Mouse (Mus musculus) erythroblast, embryonic 14.5 days (primary cell): ENCODE results near the gene Fam117a. TPM values are rescaled to one million over a fixed set of nuclear protein-coding genes. Genes with fewer than 3 reads are reported as not detected.
A peak's percentile ranks its signal among the peaks of the same experiment; 100 is the strongest.
"Not testable (repeated sequence)": the region's sequence is repeated elsewhere in the genome, so short reads cannot be mapped to it uniquely, and the experiment has no call there.

Experiments
- H3K27me3 ChIP-seq: 2 replicates; pipeline ENCODE4 v1.6.1; 2012; ENCODE audit warnings: inconsistent platforms; ENCODE audit not compliant: control insufficient read depth
- H3K36me3 ChIP-seq: 2 replicates; pipeline ENCODE4 v1.6.1; 2012; ENCODE audit warnings: mild to moderate bottlenecking, inconsistent platforms; ENCODE audit not compliant: control insufficient read depth
- H3K4me1 ChIP-seq: 2 replicates; pipeline ENCODE4 v1.6.1; 2012; ENCODE audit warnings: inconsistent platforms; ENCODE audit not compliant: control insufficient read depth
- H3K4me3 ChIP-seq: replicated peaks from 2 replicates; pipeline ENCODE3; 2012; ENCODE audit warnings: moderate library complexity, mild to moderate bottlenecking, inconsistent platforms
- H3K9me3 ChIP-seq: 2 replicates; pipeline ENCODE4 v1.6.1; 2012; ENCODE audit warnings: low read length, inconsistent platforms, mixed read lengths; ENCODE audit not compliant: control insufficient read depth
- GATA1 ChIP-seq: IDR thresholded peaks from 2 replicates; pipeline ENCODE4 v1.6.1; 2012; ENCODE audit warnings: low read length, inconsistent platforms, mixed read lengths
- TAL1 ChIP-seq: IDR thresholded peaks from 3 replicates; pipeline ENCODE4 v1.6.1; 2012; ENCODE audit warnings: low read length, inconsistent platforms, mixed read lengths
- polyA plus RNA-seq: library from polyadenylated mRNA; stranded (reverse); fragments of >175 nt; gene quantifications from 2 replicates; pipeline ENCODE4 v1.2.3, GENCODE M21; 2012

Fam117a gene
- polyA plus RNA-seq, 1 experiment, result 184 TPM

DNA sequence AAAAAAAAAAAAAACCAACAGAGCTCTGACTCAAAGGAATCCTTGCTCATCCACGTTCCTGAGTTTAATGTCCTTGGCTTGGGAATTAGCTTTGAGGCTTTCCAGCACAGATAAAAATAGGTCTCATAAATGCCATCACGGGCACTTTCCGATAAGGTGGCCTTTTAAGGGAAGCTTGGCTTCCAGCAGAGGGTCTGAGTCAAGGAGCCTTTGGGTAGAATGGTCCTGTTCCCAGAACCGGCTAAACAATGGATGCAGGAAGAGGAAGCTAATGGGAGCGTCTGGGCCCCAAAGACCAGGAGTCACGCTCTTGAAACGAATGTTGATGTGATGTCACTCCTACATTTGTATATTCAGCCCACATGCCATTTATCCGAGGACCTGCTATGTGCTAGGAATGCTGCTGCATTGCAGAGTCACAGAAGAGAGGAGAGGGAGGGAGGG is 65.9 kb downstream of the Fam117a start:
- H3K36me3 ChIP-seq, result no peaks in the 10 kb centered on the region
- peaks cover 52% of the 10 kb centered on the region for H3K27me3 ChIP-seq
- H3K4me1 ChIP-seq, result no peaks in the 10 kb centered on the region
- TF ChIP-seq GATA1 (no peak), TAL1 (no peak)
- H3K9me3 ChIP-seq, result no peaks in the 10 kb centered on the region
- no peak overlapping the region for H3K4me3 ChIP-seq

GRCm38 (mm10) chr11:95403382-95404340 is 66.8 kb downstream of the Fam117a start:
- H3K9me3 ChIP-seq, result no peaks in the 10 kb centered on the region

GRCm38 (mm10) chr11:95405771-95406170 is 69.0 kb downstream of the Fam117a start:
- Histone ChIP-seq H3K27me3 (peaks cover 31% of the 10 kb centered on the region), H3K4me3 (no peak overlapping the region), H3K36me3 (no peaks in the 10 kb centered on the region), H3K4me1 (no peaks in the 10 kb centered on the region), H3K9me3 (no peaks in the 10 kb centered on the region)
- TF ChIP-seq TAL1, result no peak
- TF ChIP-seq GATA1, result no peak

More at GRCm38 (mm10) chr11:95403382-95404340, 66.8 kb downstream of the Fam117a start:
- Histone ChIP-seq H3K4me1 (no peaks in the 10 kb centered on the region), H3K36me3 (no peaks in the 10 kb centered on the region), H3K27me3 (peaks cover 47% of the 10 kb centered on the region), H3K4me3 (no peak overlapping the region)
- TF ChIP-seq TAL1 (no peak), GATA1 (no peak)

DNA sequence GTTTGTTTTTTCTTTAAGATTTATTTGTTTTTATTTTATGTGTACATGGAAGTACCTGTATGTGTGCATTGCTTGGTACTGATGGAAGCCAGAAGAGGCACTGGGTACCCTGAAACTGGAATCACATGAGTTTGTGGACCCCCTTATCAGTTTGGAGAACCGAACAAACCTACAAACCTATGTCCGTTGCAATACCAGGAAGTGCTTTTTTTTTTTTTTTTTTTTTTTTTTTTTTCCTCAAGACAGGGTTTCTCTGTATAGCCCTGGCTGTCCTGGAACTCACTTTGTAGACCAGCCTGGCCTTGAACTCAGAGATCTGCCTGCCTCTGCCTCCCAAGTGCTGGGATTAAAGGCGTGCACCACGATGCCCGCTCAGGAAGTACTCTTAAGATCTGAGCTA is 69.6 kb downstream of the Fam117a start:
- H3K36me3 ChIP-seq, H3K4me3 ChIP-seq, H3K9me3 ChIP-seq, H3K4me1 ChIP-seq: not testable (repeated sequence)
- peaks cover 32% of the 10 kb centered on the region for H3K27me3 ChIP-seq

DNA sequence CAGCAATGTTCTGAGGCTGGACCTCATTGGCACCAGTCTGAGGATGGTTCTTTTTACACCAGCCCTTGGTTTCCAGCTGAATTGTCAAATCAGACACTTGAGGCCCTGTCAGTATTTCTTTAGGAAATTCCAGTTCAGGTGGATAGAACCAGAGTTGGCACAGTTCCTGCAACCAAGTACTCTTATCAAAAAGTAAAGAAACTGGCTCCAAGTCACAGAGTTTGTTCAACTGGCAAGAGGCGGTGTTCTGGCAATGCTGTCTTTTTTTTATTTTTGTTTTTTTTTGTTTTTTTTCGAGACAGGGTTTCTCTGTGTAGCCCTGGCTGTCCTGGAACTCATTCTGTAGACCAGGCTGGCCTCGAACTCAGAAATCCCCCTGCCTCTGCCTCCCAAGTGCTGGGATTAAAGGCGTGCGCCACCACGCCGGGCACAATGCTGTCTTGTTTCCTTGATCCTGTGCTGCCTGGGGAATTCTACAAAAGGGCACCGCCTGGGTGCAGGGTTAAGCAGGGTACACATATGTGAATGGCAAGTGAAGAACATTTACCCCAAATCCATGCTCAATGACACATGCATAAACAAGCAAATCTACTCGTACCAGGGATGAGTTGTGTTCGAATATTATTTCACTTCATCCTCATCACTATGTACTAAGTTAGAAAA is 72.8 kb downstream of the Fam117a start:
- Histone ChIP-seq H3K4me3 (no peak overlapping the region), H3K9me3 (peaks cover 3% of the 10 kb centered on the region; the same call in 1 of the 2 replicates), H3K27me3 (peaks cover 27% of the 10 kb centered on the region), H3K4me1 (peaks cover 8% of the 10 kb centered on the region), H3K36me3 (no peaks in the 10 kb centered on the region)
- TF ChIP-seq TAL1 (no peak), GATA1 (no peak)

DNA sequence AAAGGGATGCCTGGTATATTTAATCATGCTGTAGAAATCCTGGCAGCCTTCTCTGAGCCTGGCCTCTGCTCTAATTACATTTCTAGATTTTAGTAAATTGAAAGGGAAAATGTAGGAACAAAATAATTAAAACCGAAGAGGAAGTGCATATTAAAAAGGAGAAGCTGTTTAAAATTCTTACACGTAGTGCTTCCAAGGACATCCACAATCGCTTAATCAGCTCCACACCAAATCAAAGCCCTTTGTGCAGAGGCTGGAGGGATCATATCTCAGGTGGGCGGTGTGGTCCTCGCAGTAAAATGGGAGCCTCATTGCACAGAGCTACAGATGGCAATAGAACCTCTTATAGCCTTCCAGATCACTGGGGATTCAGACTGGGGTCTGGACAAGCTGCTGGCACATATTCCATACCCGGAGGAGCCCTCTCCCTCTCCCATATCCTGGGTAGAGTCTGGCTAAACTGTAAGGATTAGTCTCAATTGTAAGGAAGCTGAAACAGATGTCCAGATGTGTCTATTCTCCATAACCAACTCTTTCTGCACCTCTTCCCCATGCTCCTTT is 74.7 kb downstream of the Fam117a start:
- peaks cover 27% of the 10 kb centered on the region for H3K27me3 ChIP-seq
- H3K36me3 ChIP-seq, result peaks cover 4% of the 10 kb centered on the region
- H3K4me3 ChIP-seq, result no peak overlapping the region
- H3K4me1 ChIP-seq, result peaks cover 27% of the 10 kb centered on the region
- peaks cover 3% of the 10 kb centered on the region; the same call in 1 of the 2 replicates for H3K9me3 ChIP-seq
- TF ChIP-seq GATA1 (no peak), TAL1 (no peak)

GRCm38 (mm10) chr11:95412615-95413014 is 75.8 kb downstream of the Fam117a start:
- H3K9me3 ChIP-seq, result peaks cover 3% of the 10 kb centered on the region; the same call in 1 of the 2 replicates
- peaks cover 10% of the 10 kb centered on the region for H3K36me3 ChIP-seq
- TF ChIP-seq GATA1, result no peak
- no peak for TF ChIP-seq TAL1
- H3K4me1 ChIP-seq, result peaks cover 35% of the 10 kb centered on the region
- H3K27me3 ChIP-seq, result peaks cover 23% of the 10 kb centered on the region
- H3K4me3 ChIP-seq, result no peak overlapping the region

DNA sequence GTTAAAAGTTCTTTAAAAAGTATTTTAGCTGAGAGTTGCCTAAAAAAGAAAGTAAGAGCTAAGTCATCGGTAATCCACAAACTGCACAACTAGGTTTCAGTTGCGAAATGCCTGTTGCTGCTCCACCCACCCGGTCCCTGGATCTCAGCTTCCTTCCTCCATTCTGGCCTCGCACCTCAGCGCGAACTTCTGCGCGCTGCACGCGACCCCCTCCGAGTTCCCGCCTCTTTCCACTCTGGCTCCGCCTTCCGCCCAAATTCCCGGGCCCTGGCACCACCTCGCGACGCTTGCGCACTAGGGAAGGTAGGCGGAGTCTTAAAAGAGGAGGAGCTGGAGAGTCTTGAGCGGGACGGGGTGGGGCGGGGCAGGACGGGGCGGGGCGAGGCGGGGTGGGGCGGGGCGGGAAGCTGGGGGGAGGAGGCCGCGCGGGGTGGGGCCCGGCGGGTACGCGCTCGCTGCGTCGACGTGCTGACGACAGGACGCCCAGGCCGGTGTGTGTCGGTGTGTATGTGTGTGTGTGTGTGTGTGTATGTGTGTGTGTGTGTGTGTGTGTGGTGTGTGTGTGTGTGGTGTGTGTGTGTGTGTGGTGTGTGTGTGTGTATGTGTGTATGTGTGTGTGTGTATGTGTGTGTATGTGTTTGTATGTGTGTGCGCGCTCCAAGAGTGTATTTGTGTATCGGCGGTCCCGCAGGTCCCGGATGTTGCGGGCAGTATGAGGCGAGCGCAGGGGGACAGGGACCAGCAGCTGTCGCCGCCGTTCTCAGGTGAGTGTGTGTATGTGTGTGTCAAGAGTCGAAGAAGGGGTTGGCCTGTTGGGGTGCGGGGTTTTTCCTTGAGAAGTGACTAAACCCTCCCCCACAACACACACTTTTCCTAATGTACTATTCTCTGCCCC is 77.1 kb downstream of the Fam117a start, which contains the start of gene Spop:
Gene Spop, plus strand, starts transcription at position 440 of the 895 bp plus-strand sequence.
- Histone ChIP-seq H3K36me3 (peaks cover 21% of the 10 kb centered on the region), H3K9me3 (peaks cover 3% of the 10 kb centered on the region; the same call in 1 of the 2 replicates)

More for the DNA sequence above, 77.1 kb downstream of the Fam117a start, which contains the start of gene Spop:
- peak within 1 kb of the TSS; percentile 95 for H3K4me3 ChIP-seq
- H3K27me3 ChIP-seq, result peaks cover 23% of the 10 kb centered on the region
- TF ChIP-seq TAL1 (no peak), GATA1 (no peak)
- H3K4me1 ChIP-seq, result peaks cover 36% of the 10 kb centered on the region
